Mouse (Mus musculus): ENCODE measurements around the gene C130050O18Rik. TPM values are rescaled to one million over a fixed set of nuclear protein-coding genes. Genes with fewer than 3 reads are reported as not detected.

Gene C130050O18Rik
- total RNA-seq, 2 experiments from 2014 or later: not detected

GRCm38 (mm10) chr5:139378986-139379629, 26.0 kb upstream of the C130050O18Rik start:
- no peak for ATAC-seq (replicated peaks; ENCODE audit: low FRiP score, low TSS enrichment, poor library complexity, severe bottlenecking)

GRCm38 (mm10) chr5:139379771-139380384, 25.2 kb upstream of the C130050O18Rik start:
- no peak for ATAC-seq (replicated peaks; ENCODE audit: low FRiP score, low TSS enrichment, poor library complexity, severe bottlenecking)

- ATAC-seq (replicated peaks; ENCODE audit: low FRiP score, low TSS enrichment, poor library complexity, severe bottlenecking): peak; percentile 41
Measured at GRCm38 (mm10) chr5:139380385-139381248, 24.5 kb upstream of the C130050O18Rik start.

GRCm38 (mm10) chr5:139381586-139382513, 23.2 kb upstream of the C130050O18Rik start:
- ATAC-seq (replicated peaks; ENCODE audit: low FRiP score, low TSS enrichment, poor library complexity, severe bottlenecking): peak; percentile 45

GRCm38 (mm10) chr5:139382760-139383159, 22.3 kb upstream of the C130050O18Rik start:
- peak; percentile 76 for ATAC-seq (replicated peaks; ENCODE audit: low FRiP score, low TSS enrichment, poor library complexity, severe bottlenecking)

GRCm38 (mm10) chr5:139383234-139383633, 21.8 kb upstream of the C130050O18Rik start:
- no peak for ATAC-seq (replicated peaks; ENCODE audit: low FRiP score, low TSS enrichment, poor library complexity, severe bottlenecking)

GRCm38 (mm10) chr5:139384531-139384930, 20.5 kb upstream of the C130050O18Rik start:
- no peak for ATAC-seq (replicated peaks; ENCODE audit: low FRiP score, low TSS enrichment, poor library complexity, severe bottlenecking)

- ATAC-seq (replicated peaks; ENCODE audit: low FRiP score, low TSS enrichment, poor library complexity, severe bottlenecking): no peak
Measured at GRCm38 (mm10) chr5:139386047-139386446, 19.0 kb upstream of the C130050O18Rik start.

- no peak for ATAC-seq (replicated peaks; ENCODE audit: low FRiP score, low TSS enrichment, poor library complexity, severe bottlenecking)
Measured at GRCm38 (mm10) chr5:139387329-139388194, 17.5 kb upstream of the C130050O18Rik start.

- ATAC-seq (replicated peaks; ENCODE audit: low FRiP score, low TSS enrichment, poor library complexity, severe bottlenecking): no peak
Measured at GRCm38 (mm10) chr5:139388195-139388570, 16.9 kb upstream of the C130050O18Rik start.

- ATAC-seq (replicated peaks; ENCODE audit: low FRiP score, low TSS enrichment, poor library complexity, severe bottlenecking): peak; percentile 71
Measured at GRCm38 (mm10) chr5:139388694-139389675, 16.1 kb upstream of the C130050O18Rik start.

GRCm38 (mm10) chr5:139389676-139390061, 15.4 kb upstream of the C130050O18Rik start:
- peak; percentile 66 for ATAC-seq (replicated peaks; ENCODE audit: low FRiP score, low TSS enrichment, poor library complexity, severe bottlenecking)

- ATAC-seq (replicated peaks; ENCODE audit: low FRiP score, low TSS enrichment, poor library complexity, severe bottlenecking): peak; percentile 42; the same call in 1 of the 2 replicates
Measured at GRCm38 (mm10) chr5:139390324-139391119, 14.6 kb upstream of the C130050O18Rik start.

GRCm38 (mm10) chr5:139391309-139391990, 13.6 kb upstream of the C130050O18Rik start:
- ATAC-seq (replicated peaks; ENCODE audit: low FRiP score, low TSS enrichment, poor library complexity, severe bottlenecking): no peak

- ATAC-seq (replicated peaks; ENCODE audit: low FRiP score, low TSS enrichment, poor library complexity, severe bottlenecking): no peak
Measured at GRCm38 (mm10) chr5:139392219-139393196, 12.6 kb upstream of the C130050O18Rik start.
